Mouse (Mus musculus): ENCODE data around the gene Ppm1g. TPM values are rescaled to one million over a fixed set of nuclear protein-coding genes. Genes with fewer than 3 reads are reported as not detected.
"Not testable (repeated sequence)": the region's sequence is repeated elsewhere in the genome, so short reads cannot be mapped to it uniquely, and the experiment has no call there.

Ppm1g gene
- total RNA-seq, 2 experiments from 2014 or later: 70.2 to 71.8 TPM

- intact Hi-C loops (cut with DNase I): no loop called here
- no peak for DNase-seq (ENCODE audit: low spot score in 2 of 2)
Observed at GRCm38 (mm10) chr5:31221304-31221945, 938 bp upstream of the Ppm1g start.

DNA sequence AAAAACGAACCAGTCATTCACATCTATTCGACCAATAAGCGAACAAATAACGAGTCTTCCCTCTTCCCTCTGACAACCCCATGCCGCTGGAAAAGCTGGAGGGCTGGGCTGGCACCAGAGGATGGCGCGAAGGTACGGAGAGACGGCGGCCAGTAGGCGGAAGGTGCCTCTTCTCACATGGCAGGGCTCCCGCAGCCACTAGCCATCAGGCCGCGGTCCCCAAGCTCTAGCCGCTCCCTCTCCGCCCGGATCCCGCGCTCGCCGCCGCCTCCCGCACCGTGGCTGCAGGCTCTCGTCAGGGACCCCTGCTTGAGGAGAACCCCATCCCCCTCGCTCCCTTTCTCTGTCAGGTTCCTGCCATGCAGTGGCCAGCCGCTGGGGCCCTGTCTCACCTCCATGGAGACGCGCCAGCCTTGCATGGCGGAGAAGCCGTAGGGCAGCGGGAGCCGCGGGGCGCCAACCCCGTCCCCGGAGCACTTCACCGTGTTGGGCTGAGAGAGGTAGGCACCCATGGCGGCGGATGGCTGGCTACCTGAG is 508 bp downstream of the Ppm1g start:
- peak; percentile 63 for DNase-seq (ENCODE audit: low spot score in 2 of 2)
- intact Hi-C loops (cut with DNase I): loop anchor here (1.0 to 5.0 kb wide), 2 partner anchors 20 to 107 kb away; partner anchors contain the start of gene Nrbp1

DNA sequence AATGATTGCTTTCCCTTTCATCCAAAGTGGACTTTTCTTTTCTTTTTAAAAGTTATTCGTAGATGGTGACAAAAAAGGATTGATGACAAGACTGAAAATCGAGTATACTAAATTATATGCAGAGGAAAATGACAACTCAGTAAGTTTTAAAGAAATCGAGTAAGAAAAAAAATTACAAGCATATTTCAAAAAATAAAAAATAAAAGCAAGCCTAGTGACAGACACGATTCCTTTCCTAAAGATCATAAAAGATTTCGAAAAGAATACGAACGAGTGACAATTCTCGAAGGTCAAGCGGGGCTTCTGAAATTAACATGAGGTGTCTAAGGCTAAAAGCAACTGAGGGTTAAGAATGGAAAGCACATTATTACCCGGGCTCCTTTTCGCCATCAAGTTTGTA is 1.0 kb downstream of the Ppm1g start:
- no peak for DNase-seq (ENCODE audit: low spot score in 2 of 2)
- intact Hi-C loops (cut with DNase I): loop anchor here (5.0 kb wide), 1 partner anchor 108 kb away; no protein-coding TSS in a partner anchor

DNA sequence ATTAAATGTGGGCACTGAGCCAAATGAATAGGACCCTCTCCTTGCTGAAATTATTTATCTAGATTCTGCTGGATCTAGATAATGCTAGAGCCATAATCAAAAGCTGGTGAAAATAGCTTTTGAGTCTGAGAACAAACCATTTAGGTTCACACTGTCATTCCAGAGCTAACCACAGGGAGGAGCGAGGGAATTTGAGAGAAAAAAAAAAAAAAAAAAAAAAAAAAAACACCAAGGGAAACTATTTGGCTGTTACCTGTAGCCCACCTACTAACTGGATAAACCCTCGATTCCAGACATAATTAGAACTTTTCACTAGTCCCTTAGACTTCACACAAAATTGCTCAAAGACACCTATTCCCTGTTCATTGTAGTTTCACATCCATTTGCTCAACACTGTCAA is 1.4 kb downstream of the Ppm1g start:
- intact Hi-C loops (cut with DNase I): loop anchor here (5.0 kb wide), 1 partner anchor 108 kb away; no protein-coding TSS in a partner anchor
- no peak for DNase-seq (ENCODE audit: low spot score in 2 of 2)

- intact Hi-C loops (cut with DNase I): loop anchor here (5.0 kb wide), 1 partner anchor 109 kb away; no protein-coding TSS in a partner anchor
- no peak for DNase-seq (ENCODE audit: low spot score in 2 of 2)
Observed at GRCm38 (mm10) chr5:31218294-31218693, 2.2 kb downstream of the Ppm1g start.

DNA sequence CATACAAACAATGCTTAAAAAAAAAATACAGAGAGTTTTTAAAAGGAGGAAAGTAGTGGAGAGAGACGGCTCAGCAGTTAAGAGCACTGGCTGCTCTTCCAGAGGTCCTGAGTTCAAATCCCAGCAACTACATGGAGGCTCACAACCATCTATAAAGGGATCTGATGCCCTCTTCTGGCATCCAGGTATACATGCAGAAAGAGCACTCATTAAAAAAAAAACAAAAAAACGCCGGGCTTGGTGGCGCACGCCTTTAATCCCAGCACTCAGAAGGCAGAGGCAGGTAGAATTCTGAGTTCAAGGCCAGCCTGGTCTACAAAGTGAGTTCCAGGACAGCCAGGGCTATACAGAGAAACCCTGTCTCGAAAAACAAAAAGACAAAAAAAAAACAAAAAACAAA is 3.9 kb downstream of the Ppm1g start:
- DNase-seq (ENCODE audit: low spot score in 2 of 2): not testable (repeated sequence)
- intact Hi-C loops (cut with DNase I): loop anchor here (5.0 kb wide), 1 partner anchor 111 kb away; no protein-coding TSS in a partner anchor

GRCm38 (mm10) chr5:31204421-31204820 is 16.1 kb downstream of the Ppm1g start:
- intact Hi-C loops (cut with DNase I): no loop called here
- DNase-seq (ENCODE audit: low spot score in 2 of 2): no peak

- intact Hi-C loops (cut with DNase I): no loop called here
- no peak for DNase-seq (ENCODE audit: low spot score in 2 of 2)
Observed at GRCm38 (mm10) chr5:31203866-31204265, 16.6 kb downstream of the Ppm1g start.

- intact Hi-C loops (cut with DNase I): loop anchor here (1.0 kb wide), 1 partner anchor 10 kb away; the partner anchor contains the start of genes Eif2b4 and Snx17
- no peak for DNase-seq (ENCODE audit: low spot score in 2 of 2)
Observed at GRCm38 (mm10) chr5:31202933-31203332, 17.6 kb downstream of the Ppm1g start.

DNA sequence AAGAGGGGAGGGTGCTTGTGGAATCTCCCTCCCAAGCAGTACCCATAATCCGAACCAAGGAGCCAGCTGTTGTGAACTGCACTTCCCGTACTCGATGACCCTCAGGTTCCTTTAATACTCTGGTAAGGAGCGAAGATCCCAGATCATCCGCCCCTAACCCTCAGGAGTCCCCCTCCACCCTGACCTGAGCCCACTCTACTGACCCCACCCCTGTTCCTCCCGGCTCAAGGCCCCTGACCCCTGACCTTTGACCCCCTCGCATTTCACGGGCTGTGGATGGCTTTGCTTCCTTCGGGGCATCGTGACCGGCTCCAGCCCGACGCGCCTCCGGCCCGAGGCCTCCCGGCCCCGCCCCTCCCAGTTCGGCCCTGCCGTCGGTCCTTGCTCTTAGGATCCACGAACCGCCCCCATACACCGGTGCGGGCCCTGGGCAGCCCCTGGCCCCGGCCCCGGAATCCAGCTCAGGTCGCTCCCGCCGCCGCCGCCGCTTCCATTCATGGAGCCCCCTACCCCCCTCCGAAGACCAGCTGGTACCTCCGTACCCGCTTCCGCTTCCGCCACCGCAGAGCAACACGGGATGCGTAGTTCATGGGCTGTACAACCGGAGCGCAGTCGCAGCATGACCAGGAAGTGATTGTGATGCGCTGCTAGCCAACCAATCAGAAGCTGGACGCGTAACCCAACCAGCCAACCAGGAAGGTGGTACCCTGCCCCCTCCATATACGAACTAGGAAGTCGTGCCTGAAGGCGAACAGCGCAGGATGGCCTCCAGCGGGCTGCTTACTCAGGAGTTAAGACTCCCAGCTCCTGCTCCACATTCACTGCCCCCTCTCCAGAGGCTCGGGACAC is 18.5 kb downstream of the Ppm1g start, which contains the start of gene Zfp513:
Zfp513 (minus strand) TSS at position 562 of the 849 bp plus-strand sequence.
- intact Hi-C loops (cut with DNase I): loop anchor here (1.0 kb wide), 1 partner anchor 9 kb away; the partner anchor contains the start of genes Eif2b4 and Snx17
- peak; percentile 97 for DNase-seq (ENCODE audit: low spot score in 2 of 2)

- DNase-seq (ENCODE audit: low spot score in 2 of 2): no peak
- intact Hi-C loops (cut with DNase I): no loop called here
Observed at GRCm38 (mm10) chr5:31201042-31201741, 19.3 kb downstream of the Ppm1g start.

DNA sequence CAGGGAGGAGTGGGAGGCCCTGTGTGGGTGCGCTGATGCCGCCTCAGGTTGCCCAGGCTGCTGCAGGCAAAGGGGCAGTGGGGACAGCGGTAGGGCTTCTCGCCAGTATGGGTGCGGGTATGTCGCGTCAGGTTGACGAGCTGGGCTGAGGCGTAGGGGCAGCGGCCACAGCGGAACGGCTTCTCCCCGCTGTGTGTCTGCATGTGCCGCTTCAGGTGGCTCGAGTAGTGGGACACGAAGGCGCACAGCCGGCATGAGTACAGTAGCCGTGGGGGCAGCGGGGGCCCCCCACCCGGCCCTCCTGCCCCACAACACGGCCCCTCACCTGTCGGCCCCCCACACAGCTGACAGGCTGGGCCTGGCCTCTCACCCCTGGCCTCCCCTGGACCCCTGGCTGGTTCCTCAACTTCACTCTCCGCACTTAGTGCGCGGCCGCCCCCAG is 20.1 kb downstream of the Ppm1g start:
- intact Hi-C loops (cut with DNase I): no loop called here
- DNase-seq (ENCODE audit: low spot score in 2 of 2): no peak

GRCm38 (mm10) chr5:31199893-31200292 is 20.6 kb downstream of the Ppm1g start:
- no peak for DNase-seq (ENCODE audit: low spot score in 2 of 2)
- intact Hi-C loops (cut with DNase I): loop anchor here (10.0 kb wide), 1 partner anchor 245 kb away; no protein-coding TSS in a partner anchor

DNA sequence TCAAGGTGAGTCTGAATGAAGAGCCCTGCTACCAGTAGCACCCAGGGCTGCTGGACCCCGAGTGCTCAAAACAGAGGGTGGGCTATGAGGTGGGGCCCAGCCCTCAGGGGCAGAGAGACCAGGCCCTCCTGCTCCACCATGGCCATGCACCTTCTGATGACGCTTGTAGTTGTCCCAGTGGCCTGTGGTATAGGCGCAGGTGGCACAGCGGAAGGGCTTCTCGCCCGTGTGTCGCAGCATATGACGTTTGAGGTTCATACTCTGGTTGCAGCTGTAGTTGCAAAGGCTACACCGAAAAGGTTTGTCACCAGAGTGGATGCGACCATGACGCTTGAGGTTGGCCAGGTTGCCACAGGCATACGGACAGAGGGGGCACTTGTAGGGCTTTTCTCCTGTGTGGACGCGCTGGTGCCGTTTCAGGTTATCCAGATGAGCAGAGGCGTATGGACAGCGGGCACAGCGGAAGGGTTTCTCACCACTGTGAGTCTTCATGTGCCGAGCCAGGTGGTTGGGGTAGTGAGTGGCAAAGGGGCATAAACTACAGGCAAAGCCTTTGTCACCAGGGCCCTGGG is 21.1 kb downstream of the Ppm1g start:
- intact Hi-C loops (cut with DNase I): loop anchor here (10.0 kb wide), 1 partner anchor 245 kb away; no protein-coding TSS in a partner anchor
- DNase-seq (ENCODE audit: low spot score in 2 of 2): no peak

- intact Hi-C loops (cut with DNase I): loop anchor here (10.0 kb wide), 1 partner anchor 244 kb away; no protein-coding TSS in a partner anchor
- no peak for DNase-seq (ENCODE audit: low spot score in 2 of 2)
Observed at GRCm38 (mm10) chr5:31198616-31199320, 21.7 kb downstream of the Ppm1g start.

DNA sequence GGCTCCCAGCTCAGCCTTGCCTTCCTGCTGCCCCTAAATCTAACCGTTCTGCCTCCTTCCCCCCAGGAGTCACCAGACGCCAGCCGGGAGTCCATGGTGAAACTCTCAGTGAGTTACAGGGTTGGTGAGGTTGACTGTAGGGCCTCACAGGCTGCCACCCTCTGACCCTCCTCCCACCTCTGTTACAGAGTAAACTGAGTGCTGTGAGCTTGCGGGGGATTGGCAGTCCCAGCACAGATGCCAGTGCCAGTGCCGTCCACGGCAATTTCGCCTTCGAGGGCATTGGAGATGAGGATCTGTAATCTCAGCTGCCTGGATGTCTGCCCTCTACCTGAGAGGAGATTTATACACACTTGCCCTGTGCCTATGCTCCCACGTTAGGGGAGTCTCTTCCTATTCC is 22.3 kb downstream of the Ppm1g start:
- intact Hi-C loops (cut with DNase I): loop anchor here (10.0 kb wide), 1 partner anchor 243 kb away; no protein-coding TSS in a partner anchor
- DNase-seq (ENCODE audit: low spot score in 2 of 2): no peak

- intact Hi-C loops (cut with DNase I): loop anchor here (10.0 kb wide), 1 partner anchor 242 kb away; no protein-coding TSS in a partner anchor
Observed at GRCm38 (mm10) chr5:31197072-31197471, 23.4 kb downstream of the Ppm1g start.

GRCm38 (mm10) chr5:31196207-31196606 is 24.3 kb downstream of the Ppm1g start:
- intact Hi-C loops (cut with DNase I): loop anchor here (10.0 kb wide), 1 partner anchor 241 kb away; no protein-coding TSS in a partner anchor
- DNase-seq (ENCODE audit: low spot score in 2 of 2): no peak

More at GRCm38 (mm10) chr5:31197072-31197471, 23.4 kb downstream of the Ppm1g start:
- DNase-seq (ENCODE audit: low spot score in 2 of 2): no peak
